Mouse (Mus musculus) heart, postnatal 36 days (tissue): Measurements from ENCODE around the gene Uxs1. TPM values are rescaled to one million over a fixed set of nuclear protein-coding genes. Genes with fewer than 3 reads are reported as not detected.

ENCODE experiments used
- DNase-seq, 2 experiments: peaks; one replicate each; pipeline ENCODE4 v3.0.0; 2021 to 2022
- intact Hi-C: fragments of 180-260 bp; cut with DNase I; formaldehyde crosslinking; loops from one replicate; pipeline ENCODE4 v1.15.1; 2025
- total RNA-seq, 2 experiments: library from RNA; stranded (reverse); gene quantifications; 2 replicates each; pipeline ENCODE4 v1.2.3; 2021

Gene Uxs1
- 10 to 100 TPM in 1 of 2 experiments, 1 to 10 TPM in 1; 7.6 to 10.1 TPM for total RNA-seq

DNA sequence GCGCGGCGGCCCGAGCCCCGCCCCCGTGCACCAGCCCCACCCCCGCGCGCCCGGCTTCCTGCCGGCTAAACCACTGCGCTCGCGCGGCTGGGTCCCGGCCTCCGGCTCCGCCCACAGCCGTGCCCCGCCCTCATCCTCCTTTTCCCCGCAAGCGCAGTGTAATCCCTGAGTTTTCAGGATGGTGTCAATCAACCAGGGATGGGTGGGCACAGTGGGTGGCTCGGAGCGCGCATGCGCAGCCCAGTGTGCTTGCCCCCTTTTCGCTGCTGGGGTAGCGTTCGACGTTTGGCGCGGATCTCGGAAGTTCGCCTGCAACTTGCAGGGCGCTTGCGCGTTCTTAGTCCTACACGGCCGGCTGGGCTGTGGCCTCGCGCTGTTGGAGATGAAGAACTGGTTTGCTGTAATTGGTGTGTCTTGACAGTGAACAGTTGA lies at the start of gene Uxs1:
TSS of gene Uxs1 (minus strand) at position 38 of the 432 bp plus-strand sequence.
- DNase-seq: peak; percentile 97 to 98
- intact Hi-C loops: loop anchor here (5.0 to 10.0 kb wide), 2 partner anchors 105 to 733 kb away; partner anchors contain the start of genes AI597479, Tgfbrap1 and Tpp2

DNA sequence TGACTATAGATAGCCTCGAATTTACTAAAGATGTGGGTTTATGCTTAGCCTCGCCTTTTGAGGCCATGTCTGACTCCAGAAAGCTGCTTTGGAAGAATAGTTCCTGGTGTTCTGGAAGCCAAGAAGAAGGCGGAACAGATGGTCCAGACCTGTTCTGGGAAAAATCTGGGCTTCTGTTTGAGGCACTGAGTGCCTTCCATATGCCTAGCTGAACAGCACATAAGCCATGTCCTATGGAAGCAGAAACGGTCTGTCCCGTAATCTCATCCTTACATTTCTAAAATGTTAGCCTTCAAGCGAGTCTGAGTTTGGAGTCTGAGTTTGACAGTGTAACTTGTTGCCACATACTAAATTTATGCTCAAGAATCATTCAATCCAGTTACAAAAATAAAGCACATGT lies 49.6 kb upstream of the Uxs1 start:
- intact Hi-C loops: no loop called here
- no peak for DNase-seq

DNA sequence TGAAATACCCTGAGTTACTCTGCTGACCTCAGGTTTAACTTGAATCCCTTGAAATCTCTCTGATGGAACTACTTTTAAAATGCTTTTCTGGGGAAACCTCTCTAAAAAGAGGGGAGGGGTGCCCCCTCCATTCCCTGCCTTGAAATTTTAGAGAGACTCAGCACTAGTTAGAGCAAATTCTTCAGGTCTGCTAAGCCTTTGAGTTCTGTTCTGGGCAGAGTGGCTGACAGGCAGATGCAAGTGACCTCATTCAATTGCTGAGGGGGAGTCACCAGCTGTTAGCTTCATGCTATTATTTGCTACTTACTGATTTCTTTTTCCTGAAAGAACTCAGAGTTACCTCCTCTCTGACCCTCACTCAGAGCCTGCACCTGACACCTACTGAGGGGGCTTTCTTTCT lies 43.5 kb upstream of the Uxs1 start:
- no peak for DNase-seq
- intact Hi-C loops: no loop called here

DNA sequence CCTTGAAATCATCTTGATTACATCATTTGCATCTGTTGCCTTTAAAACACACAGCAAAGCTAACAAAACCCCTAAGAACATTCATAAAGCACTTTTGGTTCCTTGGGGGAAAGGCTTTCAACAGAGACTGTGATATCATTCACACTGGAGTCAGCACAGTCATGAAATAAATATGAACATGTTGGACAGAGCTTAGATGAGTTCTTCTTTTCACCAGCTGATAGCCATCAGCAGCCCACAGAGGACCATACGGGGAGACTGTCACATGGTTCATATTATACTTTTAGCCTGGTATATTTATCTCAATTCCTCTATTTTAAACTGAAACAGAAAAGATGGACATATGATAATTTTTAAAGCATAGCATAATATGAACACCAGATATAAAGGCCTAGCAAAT lies 40.9 kb upstream of the Uxs1 start:
- DNase-seq: no peak

DNA sequence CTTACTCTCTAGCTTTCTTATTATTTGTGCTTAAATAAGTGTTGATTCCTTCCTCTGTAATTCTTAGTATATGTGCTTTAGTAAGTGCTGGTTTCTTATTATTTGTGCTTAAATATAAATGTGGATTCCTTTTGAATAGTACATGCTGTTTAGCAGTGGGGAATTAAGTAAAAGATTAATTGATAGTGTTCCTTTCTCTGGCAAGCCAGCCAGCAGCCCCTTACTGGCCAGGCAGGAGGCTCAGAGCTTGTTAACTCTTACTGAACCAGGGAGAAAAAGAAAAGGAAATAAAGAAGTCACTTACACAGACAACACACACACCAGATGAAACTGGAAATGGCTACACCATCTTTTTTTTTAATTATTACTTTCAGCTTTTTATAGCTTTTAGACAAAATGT lies 37.2 kb upstream of the Uxs1 start:
- intact Hi-C loops: no loop called here
- DNase-seq: no peak

More for the DNA sequence above, 40.9 kb upstream of the Uxs1 start:
- intact Hi-C loops: no loop called here

DNA sequence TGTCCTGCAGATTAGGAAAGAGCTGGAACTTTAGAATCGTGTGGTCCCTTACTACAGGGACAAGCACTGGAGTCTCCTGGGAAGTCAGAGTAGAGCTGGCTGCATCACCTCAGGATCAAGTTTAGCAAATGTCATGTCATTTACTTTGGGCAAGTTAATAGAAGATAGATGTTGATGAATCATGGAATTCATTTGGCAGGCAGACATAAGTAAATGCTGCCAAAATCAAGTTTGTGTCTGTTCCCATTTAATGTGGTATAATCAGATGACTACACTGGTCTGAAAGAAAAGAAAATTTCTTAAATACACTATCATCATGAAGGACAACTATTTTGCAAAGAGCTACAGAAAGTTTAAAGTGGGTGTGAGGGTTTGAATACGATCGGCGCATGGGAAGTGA lies 35.0 kb upstream of the Uxs1 start:
- no peak for DNase-seq
- intact Hi-C loops: no loop called here

DNA sequence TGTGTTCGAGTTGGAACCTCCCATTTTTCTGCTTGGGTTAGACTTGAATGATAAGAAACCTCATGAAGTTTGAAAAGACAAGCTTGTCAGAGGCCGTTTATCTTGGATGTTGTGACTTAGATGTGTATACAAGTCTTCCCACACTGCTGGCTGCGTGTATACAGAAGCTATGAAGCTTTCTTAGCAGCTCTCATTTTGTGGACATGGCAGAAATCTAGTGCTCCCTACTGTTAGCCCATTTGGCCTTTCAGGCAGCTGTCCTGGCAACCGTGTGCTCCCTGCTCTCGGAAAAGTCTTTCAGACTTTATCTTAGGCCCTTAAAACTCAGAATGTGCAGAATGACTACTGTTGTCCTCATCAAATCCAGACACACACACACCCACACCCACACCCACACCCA lies 31.4 kb upstream of the Uxs1 start:
- intact Hi-C loops: no loop called here
- DNase-seq: no peak

DNA sequence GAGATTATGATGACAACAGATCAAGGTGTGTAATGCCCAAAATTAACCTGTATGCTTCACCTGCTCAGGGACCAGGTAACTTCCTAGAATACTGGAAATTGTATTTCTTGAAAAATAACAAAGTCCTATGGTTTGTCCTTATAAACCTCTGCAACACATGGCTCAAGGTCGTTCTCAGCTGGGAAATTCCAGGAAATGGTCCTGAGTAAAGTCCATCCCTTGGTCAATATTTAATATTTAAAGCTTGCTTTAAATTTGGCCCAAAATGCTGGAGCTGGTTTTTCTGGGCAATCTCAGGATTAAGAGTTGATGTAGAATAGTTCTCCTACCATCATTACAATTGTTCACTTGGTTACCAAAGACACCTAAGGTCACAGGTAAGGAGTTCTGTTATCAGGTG lies 30.1 kb upstream of the Uxs1 start:
- intact Hi-C loops: no loop called here
- DNase-seq: no peak

DNA sequence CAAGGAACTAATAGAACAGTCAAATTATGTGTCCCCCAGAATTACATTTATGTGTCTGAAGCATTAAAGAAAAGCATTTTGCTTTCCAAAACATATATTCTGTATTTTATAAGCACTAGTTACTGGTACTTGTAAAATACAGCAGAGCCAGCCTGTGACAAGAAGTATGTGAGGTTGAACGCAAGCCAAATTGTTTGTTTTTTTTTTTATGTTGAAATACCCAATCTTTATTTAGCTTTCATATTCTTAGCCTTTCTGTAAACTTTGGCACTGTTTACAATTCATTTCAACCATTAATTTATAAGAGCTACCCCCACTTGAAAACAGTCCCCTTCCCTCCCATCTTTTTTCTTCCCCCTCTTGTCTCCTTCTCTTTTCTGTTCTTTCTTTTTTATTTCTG lies 28.0 kb upstream of the Uxs1 start:
- intact Hi-C loops: no loop called here
- no peak for DNase-seq

DNA sequence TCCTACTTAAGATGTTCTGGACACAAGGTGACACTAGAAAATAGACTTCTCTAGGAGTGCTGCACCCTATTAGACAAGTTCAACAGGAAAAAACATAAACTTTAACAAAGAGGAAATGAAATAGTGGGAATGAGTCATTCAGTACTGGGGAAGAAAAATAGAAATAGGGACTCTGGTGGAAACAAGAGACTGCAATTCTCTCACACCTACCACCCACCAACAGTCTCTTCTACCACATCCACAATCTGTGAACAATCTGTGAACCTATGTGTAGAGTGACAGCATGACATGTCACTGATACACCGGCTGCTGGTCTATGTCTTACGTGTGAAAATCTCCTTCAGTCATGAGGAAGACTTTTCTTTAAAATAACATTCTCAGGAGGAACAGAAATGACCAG lies 15.8 kb upstream of the Uxs1 start:
- intact Hi-C loops: no loop called here

DNA sequence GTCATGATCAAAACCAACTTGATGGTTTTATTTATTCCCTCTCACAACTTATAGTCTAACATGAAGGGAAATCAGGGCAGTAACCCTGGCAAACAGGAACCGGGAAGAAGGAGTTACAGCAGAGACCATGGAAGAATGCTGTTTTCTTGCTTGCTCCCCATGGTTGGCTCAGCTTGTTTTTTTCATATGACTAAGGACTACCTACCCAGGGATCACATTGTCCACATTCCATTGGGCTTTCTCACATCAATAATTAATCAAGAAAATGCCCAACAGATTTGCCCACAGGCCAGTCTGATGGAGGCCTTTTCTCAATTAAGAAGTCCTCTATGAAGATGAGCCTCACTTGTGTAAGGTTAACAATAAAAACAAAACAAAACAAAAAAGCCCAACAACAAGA lies 9.6 kb upstream of the Uxs1 start:
- intact Hi-C loops: no loop called here
- DNase-seq: no peak

More for the DNA sequence above, 15.8 kb upstream of the Uxs1 start:
- DNase-seq: no peak

DNA sequence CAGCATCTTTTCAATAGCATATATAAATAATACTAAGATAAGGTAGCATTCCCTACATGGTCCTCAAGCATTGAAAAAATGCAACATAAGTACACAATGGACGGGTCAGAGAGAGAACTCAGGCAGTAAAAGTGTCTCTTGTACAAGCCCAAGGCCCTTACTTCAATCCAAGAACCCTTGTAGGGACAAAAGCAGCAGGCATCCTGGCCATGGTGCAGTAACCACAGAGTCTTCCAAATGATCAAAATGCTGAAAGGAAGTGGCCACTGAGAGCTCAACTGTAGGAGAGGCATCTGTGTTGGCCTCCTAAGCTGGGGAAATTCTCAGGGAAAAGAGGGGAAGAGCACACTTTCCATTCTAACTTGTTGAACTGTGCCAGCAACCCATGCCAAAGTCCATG lies 2.5 kb upstream of the Uxs1 start:
- DNase-seq: no peak
- intact Hi-C loops: no loop called here

DNA sequence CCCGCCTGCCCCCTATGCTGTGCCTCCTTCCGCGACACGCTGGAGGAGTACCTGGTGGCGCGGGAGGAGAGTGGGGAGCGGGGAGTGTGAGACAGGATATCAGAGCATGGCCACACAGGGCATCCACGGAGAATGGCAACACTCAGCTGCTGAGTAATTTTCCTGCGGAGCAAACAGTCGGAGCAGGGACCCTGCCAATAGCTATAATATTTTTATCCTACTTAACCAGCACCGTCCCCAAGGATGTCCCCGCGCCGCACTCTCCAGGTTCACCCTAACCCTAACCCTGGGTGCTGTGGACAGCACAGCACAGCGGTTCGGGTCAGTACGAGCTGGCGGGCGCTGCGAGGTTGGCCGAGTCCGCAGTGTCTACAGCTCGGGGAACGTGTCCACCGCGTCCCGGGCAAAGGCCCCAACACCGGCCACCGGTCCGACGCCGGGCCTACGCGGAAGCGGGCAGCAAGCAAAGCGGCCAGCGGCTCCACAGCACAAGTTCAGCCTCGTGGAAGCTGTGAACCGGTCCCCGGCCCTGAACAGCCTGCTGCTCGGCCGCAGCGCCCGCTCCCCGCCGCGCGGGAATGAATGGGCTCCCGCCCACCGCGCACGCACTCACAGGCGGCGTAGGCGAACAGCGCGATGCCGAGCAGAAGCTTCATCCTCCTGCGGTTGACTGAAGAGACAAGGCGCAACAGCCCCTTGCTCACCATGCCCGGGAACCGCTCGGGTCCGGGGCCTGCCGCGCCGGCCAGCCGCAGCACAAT lies 418 bp downstream of the Uxs1 start:
- no peak for DNase-seq
- intact Hi-C loops: loop anchor here (5.0 to 10.0 kb wide), 2 partner anchors 105 to 732 kb away; partner anchors contain the start of genes AI597479, Tgfbrap1 and Tpp2

DNA sequence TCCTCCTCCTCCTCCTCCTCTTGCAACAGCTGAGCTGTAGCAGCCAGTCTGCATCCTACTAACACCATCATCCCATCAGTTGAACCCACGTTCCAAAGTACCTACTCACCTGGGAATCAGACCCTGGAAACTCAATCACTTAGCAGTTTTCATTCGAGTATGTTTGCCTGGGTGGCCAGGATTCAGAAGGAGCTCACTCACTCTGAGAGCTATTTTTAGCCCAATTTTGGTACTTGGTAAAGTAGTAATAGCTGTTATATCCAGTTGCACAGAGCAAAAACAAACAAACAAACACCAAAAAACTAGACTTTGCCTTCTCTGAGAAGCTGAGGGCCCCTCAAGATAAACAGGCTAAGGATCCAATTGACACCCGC lies 985 bp downstream of the Uxs1 start:
- intact Hi-C loops: loop anchor here (5.0 to 10.0 kb wide), 2 partner anchors 106 to 732 kb away; partner anchors contain the start of genes AI597479, Tgfbrap1 and Tpp2
- no peak for DNase-seq

DNA sequence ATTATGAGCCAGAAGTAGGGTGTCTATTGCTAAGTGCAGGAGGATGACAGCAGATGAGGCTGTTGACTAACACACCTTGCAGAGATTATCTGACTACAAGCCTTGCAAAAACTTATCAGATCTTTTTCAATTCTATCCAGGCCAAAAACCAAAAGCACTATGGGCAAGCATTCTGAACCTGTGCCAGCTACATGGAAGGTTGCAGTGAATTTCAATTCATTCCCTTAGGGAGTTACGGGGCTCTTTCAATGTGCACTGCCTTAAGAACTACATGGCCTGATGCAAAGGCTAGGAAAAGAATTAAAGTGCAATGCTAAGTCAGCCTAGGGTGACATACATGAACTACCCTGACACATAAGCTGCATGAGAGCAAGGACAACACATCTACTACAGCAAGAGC lies 4.2 kb downstream of the Uxs1 start:
- DNase-seq: no peak
- intact Hi-C loops: loop anchor here (10.0 kb wide), 1 partner anchor 729 kb away; the partner anchor contains the start of genes AI597479 and Tgfbrap1

DNA sequence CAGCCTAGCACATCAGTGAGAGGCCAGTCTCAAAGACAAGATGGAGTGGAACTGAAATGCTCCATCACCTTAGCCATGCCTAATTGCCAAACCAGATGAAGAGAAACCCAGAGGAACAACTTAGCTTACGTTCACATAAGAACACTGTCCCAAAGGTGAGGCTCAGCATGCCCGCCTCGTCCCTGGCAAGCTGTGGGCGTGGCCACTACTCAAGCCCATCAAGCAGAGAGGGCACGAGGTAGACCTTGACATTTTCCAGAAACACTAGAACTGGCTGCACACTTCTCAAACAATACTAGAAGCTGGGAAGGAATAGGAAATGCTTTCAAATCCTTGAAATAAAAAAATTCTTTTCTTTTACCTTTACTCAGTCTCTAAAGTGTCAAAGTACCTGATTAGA lies 5.0 kb downstream of the Uxs1 start:
- intact Hi-C loops: loop anchor here (10.0 kb wide), 1 partner anchor 728 kb away; the partner anchor contains the start of genes AI597479 and Tgfbrap1
- DNase-seq: no peak

DNA sequence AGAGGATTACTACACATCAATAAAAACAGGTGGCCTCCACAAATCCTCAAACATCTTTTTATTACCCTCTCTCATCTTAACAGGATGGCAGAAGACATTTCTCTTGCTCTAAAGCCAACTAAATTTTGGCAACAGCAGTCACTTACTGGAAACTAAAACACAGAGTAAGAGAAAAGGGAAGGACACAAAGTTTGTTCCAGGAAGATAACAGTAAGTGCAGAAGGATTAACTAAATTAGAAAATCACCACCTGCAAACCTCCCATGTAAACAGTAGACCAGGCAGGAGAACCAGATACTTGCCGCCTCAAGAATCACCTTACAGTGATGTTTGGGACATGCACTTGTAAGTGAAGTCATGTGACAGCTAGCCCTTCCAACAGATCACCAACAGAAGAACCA lies 5.8 kb downstream of the Uxs1 start:
- intact Hi-C loops: loop anchor here (10.0 kb wide), 1 partner anchor 727 kb away; the partner anchor contains the start of genes AI597479 and Tgfbrap1
- no peak for DNase-seq

DNA sequence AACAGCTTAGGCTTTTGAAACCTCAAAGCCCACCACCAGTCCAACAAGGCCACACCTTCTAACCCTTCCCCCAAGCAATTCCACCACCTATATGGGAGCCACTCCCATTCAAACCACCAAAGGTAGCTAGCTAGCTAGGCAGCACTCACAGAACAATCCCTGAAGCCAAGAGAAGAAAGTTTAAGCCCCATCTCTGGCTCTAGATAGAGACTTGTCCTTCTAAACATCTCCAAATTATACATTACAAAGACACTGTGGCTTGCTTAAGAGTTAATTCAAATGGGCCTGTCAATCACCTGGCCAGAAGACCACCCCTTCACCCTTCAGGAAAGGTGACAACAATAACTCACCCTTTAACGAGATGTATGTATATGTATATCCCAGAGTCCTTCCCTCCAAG lies 7.0 kb downstream of the Uxs1 start:
- DNase-seq: no peak
- intact Hi-C loops: loop anchor here (10.0 kb wide), 1 partner anchor 726 kb away; the partner anchor contains the start of genes AI597479 and Tgfbrap1

DNA sequence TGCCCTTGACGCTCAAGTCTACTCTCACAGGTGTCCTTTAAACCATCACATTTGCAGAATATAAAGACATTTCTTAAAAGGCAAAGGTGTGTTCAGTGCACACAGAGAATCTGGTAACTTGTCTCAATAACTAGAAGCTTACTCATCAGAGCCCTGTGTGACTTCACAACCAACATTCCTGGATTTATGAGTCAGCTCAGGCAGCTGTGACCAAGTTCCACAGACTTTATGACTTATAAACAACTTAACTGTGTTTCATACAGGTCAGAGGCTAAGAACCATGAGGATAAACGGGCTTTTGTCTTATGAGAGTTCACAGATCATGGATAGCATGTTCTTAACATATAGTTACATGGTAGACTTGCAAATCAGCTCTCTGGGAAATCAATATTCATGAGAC lies 8.5 kb downstream of the Uxs1 start:
- intact Hi-C loops: no loop called here
- no peak for DNase-seq

DNA sequence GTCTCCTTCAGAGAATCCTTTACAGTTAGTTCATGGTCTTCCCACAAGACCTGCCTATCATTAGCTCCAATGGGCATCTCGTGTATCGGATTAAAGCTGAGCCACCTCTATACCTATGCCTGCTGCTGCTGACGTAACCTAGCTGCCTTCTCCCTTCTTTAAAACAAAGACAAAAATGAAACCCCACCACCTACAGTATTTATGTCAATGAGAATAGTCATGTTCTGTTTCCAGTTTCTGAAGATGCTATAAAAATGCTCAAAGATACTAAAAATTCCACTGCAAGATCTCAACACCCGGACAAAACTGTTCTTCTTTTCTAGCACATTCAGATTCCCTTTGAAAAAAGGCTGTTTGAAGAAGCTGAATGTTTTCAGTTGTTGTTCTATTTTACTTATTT lies 9.2 kb downstream of the Uxs1 start:
- intact Hi-C loops: no loop called here
- no peak for DNase-seq

DNA sequence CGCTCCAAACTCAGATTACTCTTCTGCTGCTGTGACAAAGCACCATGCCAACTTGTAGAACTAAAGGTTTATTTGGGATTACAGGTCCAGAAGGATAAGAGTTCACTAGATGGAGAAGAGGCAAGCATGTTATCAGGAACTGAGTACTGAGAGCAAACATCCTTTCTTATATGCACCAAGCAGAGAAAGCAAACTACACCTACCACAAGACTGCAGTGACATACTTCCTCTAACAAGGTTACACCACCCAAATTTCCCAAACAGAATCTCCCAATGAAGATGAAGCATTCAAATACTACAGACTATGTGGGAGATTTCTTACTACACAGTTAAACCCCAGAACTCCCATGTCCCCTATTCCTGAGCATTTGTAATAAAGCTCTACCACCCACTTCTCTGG lies 15.8 kb downstream of the Uxs1 start:
- intact Hi-C loops: no loop called here
- no peak for DNase-seq

DNA sequence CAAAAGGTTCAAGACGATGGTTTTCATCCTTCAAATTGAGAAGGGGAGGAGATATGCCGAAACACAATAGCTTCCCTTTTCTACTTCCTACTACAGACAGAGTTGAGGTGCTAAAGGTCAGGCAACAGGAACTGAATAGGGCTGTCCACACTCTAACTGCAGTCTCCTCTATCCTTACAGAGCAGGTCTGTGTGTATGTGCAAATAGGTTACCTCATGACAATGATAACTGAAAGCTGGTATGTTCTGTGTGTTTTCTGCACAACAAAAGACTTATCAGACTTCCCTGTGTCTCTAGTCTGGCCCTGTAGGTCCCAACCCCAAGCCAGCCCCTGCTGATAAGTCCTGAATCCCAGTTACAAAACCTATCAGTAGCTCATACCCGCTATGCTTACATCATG lies 16.5 kb downstream of the Uxs1 start:
- intact Hi-C loops: no loop called here
- no peak for DNase-seq
